Mouse (Mus musculus): ENCODE data around the gene Meltf. TPM values are rescaled to one million over a fixed set of nuclear protein-coding genes. Genes with fewer than 3 reads are reported as not detected.
A peak's percentile ranks its signal among the peaks of the same experiment; 100 is the strongest.
"Not testable (repeated sequence)": the region's sequence is repeated elsewhere in the genome, so short reads cannot be mapped to it uniquely, and the experiment has no call there.

Meltf gene
- polyA plus RNA-seq, 1 experiment from 2014 or later: not detected

- ATAC-seq (ENCODE audit: low FRiP score, low TSS enrichment): no peak
- Histone ChIP-seq H3K4me1 (ENCODE audit: control insufficient read depth, insufficient read depth, low read length) (peaks cover 14% of the 10 kb centered on the region), H3K36me3 (ENCODE audit: control insufficient read depth, insufficient read depth, low read length) (no peaks in the 10 kb centered on the region), H3K9ac (ENCODE audit: low read depth, low read length) (no peak overlapping the region), H3K4me2 (replicated peaks; ENCODE audit: low read depth, low read length) (peak overlapping the region; percentile 49), H3K9me3 (ENCODE audit: control insufficient read depth, low read length) (no peaks in the 10 kb centered on the region), H3K27me3 (ENCODE audit: control insufficient read depth, insufficient read depth, low read length) (peaks cover 34% of the 10 kb centered on the region), H3K4me3 (ENCODE audit: low read length) (peak overlapping the region; percentile 32), H3K27ac (ENCODE audit: low read depth, low read length) (no peak overlapping the region)
- WGBS: 19% methylated on average over 13 of the region's 13 CpGs
Measured at GRCm38 (mm10) chr16:31934550-31935010, 56.0 kb downstream of the Meltf start.

DNA sequence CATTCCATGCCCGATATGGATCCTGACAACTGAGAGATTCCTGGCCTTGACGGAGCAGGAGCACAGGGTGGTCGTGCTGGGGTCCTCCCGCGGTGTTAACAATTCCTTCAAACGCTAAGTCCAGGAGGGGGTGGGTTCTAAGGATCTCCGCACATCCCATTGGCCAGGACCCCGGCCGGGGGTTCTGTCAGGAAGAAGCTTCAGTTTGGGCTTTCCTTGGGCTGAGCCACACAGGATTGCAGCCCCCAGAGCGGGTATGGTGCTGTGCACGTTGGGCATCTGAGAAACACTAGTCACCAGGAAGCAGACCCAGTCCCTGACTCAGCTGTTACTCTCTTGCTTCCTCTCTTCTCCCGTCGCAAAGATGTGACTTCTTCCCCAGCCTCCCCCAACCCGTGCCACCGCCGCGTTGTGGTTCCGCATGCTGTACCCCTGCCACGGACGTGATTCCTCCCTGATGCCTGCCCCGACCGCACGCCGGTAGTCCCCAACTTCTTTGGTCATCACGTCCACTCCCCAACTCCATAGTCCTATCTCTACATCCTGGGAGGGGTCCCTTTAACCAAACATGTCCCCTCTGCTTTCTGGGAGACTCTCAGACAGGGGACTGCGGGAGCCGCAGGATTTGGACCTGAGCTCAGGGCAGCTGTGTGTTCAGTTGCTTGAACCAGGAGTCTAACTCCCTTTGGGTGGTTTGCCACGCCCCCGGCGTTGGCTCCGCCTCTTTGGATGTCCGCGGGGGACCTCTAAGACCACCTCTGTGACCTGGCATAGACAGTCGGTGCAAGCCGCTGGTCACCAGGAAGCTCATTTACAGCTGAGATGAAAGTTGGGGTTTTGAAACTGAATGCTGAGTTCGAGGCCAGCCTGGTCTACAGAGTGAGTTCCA is 56.7 kb downstream of the Meltf start:
- WGBS: 5% methylated on average over 36 of the region's 36 CpGs
- Histone ChIP-seq H3K4me2 (replicated peaks; ENCODE audit: low read depth, low read length) (peak overlapping the region; percentile 49), H3K27me3 (ENCODE audit: control insufficient read depth, insufficient read depth, low read length) (peaks cover 34% of the 10 kb centered on the region), H3K27ac (ENCODE audit: low read depth, low read length) (no peak overlapping the region), H3K36me3 (ENCODE audit: control insufficient read depth, insufficient read depth, low read length) (no peaks in the 10 kb centered on the region), H3K4me1 (ENCODE audit: control insufficient read depth, insufficient read depth, low read length) (peaks cover 14% of the 10 kb centered on the region), H3K4me3 (ENCODE audit: low read length) (peak overlapping the region; percentile 32), H3K9me3 (ENCODE audit: control insufficient read depth, low read length) (no peaks in the 10 kb centered on the region), H3K9ac (ENCODE audit: low read depth, low read length) (peak overlapping the region; percentile 18; the same call in 1 of the 2 replicates)
- no peak for ATAC-seq (ENCODE audit: low FRiP score, low TSS enrichment)

GRCm38 (mm10) chr16:31936568-31936967 is 58.0 kb downstream of the Meltf start:
- Histone ChIP-seq H3K9ac (ENCODE audit: low read depth, low read length) (no peak overlapping the region), H3K27ac (ENCODE audit: low read depth, low read length) (no peak overlapping the region), H3K36me3 (ENCODE audit: control insufficient read depth, insufficient read depth, low read length) (no peaks in the 10 kb centered on the region), H3K9me3 (ENCODE audit: control insufficient read depth, low read length) (no peaks in the 10 kb centered on the region), H3K4me1 (ENCODE audit: control insufficient read depth, insufficient read depth, low read length) (peaks cover 14% of the 10 kb centered on the region), H3K4me2 (replicated peaks; ENCODE audit: low read depth, low read length) (no peak overlapping the region), H3K4me3 (ENCODE audit: low read length) (no peak overlapping the region), H3K27me3 (ENCODE audit: control insufficient read depth, insufficient read depth, low read length) (peaks cover 34% of the 10 kb centered on the region)
- no peak for ATAC-seq (ENCODE audit: low FRiP score, low TSS enrichment)
- 81% methylated on average over 4 of the region's 4 CpGs for WGBS

- H3K9me3 ChIP-seq (ENCODE audit: control insufficient read depth, low read length): no peaks in the 10 kb centered on the region
- no peak for ATAC-seq (ENCODE audit: low FRiP score, low TSS enrichment)
- WGBS: 74% methylated on average over 6 of the region's 6 CpGs
Measured at GRCm38 (mm10) chr16:31938856-31939255, 60.2 kb downstream of the Meltf start.

GRCm38 (mm10) chr16:31940586-31940985 is 62.0 kb downstream of the Meltf start:
- Histone ChIP-seq H3K27me3 (ENCODE audit: control insufficient read depth, insufficient read depth, low read length) (peaks cover 11% of the 10 kb centered on the region), H3K9me3 (ENCODE audit: control insufficient read depth, low read length) (no peaks in the 10 kb centered on the region), H3K4me3 (ENCODE audit: low read length) (no peak overlapping the region), H3K4me2 (replicated peaks; ENCODE audit: low read depth, low read length) (no peak overlapping the region), H3K36me3 (ENCODE audit: control insufficient read depth, insufficient read depth, low read length) (no peaks in the 10 kb centered on the region), H3K27ac (ENCODE audit: low read depth, low read length) (no peak overlapping the region), H3K9ac (ENCODE audit: low read depth, low read length) (no peak overlapping the region), H3K4me1 (ENCODE audit: control insufficient read depth, insufficient read depth, low read length) (no peaks in the 10 kb centered on the region)
- no peak for ATAC-seq (ENCODE audit: low FRiP score, low TSS enrichment)
- 68% methylated on average over 2 of the region's 2 CpGs for WGBS

More at GRCm38 (mm10) chr16:31938856-31939255, 60.2 kb downstream of the Meltf start:
- H3K4me2 ChIP-seq (replicated peaks; ENCODE audit: low read depth, low read length): no peak overlapping the region
- no peaks in the 10 kb centered on the region for H3K36me3 ChIP-seq (ENCODE audit: control insufficient read depth, insufficient read depth, low read length)
- peaks cover 11% of the 10 kb centered on the region for H3K4me1 ChIP-seq (ENCODE audit: control insufficient read depth, insufficient read depth, low read length)
- H3K4me3 ChIP-seq (ENCODE audit: low read length): no peak overlapping the region
- peaks cover 27% of the 10 kb centered on the region for H3K27me3 ChIP-seq (ENCODE audit: control insufficient read depth, insufficient read depth, low read length)
- H3K9ac ChIP-seq (ENCODE audit: low read depth, low read length): no peak overlapping the region
- H3K27ac ChIP-seq (ENCODE audit: low read depth, low read length): no peak overlapping the region

- no peaks in the 10 kb centered on the region for H3K9me3 ChIP-seq (ENCODE audit: control insufficient read depth, low read length)
- no peak overlapping the region for H3K27ac ChIP-seq (ENCODE audit: low read depth, low read length)
- WGBS: 4% methylated on average over 10 of the region's 10 CpGs
- 0 out of 2 replicates have a peak, but pooled peaks cover 3% of the 10 kb centered on the region for H3K36me3 ChIP-seq (ENCODE audit: control insufficient read depth, insufficient read depth, low read length)
- no peak overlapping the region for H3K4me2 ChIP-seq (replicated peaks; ENCODE audit: low read depth, low read length)
- H3K9ac ChIP-seq (ENCODE audit: low read depth, low read length): peak overlapping the region; percentile 18; the same call in 1 of the 2 replicates
- ATAC-seq (ENCODE audit: low FRiP score, low TSS enrichment): peak; percentile 34
- H3K27me3 ChIP-seq (ENCODE audit: control insufficient read depth, insufficient read depth, low read length): no peaks in the 10 kb centered on the region
- no peak overlapping the region for H3K4me3 ChIP-seq (ENCODE audit: low read length)
- peaks cover 10% of the 10 kb centered on the region; the same call in 1 of the 2 replicates for H3K4me1 ChIP-seq (ENCODE audit: control insufficient read depth, insufficient read depth, low read length)
Measured at GRCm38 (mm10) chr16:31943980-31944379, 65.4 kb downstream of the Meltf start.

DNA sequence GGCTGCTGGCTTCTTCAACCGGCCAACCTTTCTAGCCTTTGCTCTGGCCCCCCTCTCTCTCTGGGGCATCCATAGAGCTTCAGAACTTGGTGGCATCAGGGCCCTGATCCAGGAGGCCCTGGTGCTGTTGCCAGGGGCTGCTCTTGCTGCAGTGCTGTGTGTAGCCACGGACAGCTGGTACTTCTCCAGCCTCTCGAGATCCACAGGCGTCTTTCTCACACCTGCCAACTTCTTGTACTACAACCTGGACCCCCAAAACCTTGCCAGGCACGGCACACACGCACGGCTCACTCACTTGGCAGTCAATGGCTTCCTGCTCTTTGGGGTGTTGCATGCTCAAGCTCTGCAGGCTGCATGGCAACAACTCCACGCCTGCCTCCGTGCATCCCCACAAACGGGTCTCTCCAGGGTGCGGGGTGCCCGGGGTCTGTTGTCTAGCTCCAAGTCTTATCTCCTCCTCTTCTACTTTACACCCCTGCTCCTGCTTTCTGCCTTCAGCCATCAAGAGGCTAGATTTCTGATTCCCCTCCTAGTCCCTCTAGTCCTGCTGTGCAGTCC is 66.2 kb downstream of the Meltf start:
- Histone ChIP-seq H3K4me1 (ENCODE audit: control insufficient read depth, insufficient read depth, low read length) (peaks cover 16% of the 10 kb centered on the region), H3K27ac (ENCODE audit: low read depth, low read length) (no peak overlapping the region), H3K9me3 (ENCODE audit: control insufficient read depth, low read length) (no peaks in the 10 kb centered on the region), H3K4me2 (replicated peaks; ENCODE audit: low read depth, low read length) (no peak overlapping the region), H3K4me3 (ENCODE audit: low read length) (no peak overlapping the region), H3K27me3 (ENCODE audit: control insufficient read depth, insufficient read depth, low read length) (no peaks in the 10 kb centered on the region), H3K9ac (ENCODE audit: low read depth, low read length) (no peak overlapping the region), H3K36me3 (ENCODE audit: control insufficient read depth, insufficient read depth, low read length) (0 out of 2 replicates have a peak, but pooled peaks cover 3% of the 10 kb centered on the region)
- WGBS: 91% methylated on average over 12 of the region's 12 CpGs
- no peak for ATAC-seq (ENCODE audit: low FRiP score, low TSS enrichment)

GRCm38 (mm10) chr16:31945372-31945771 is 66.8 kb downstream of the Meltf start:
- Histone ChIP-seq H3K27ac (ENCODE audit: low read depth, low read length) (no peak overlapping the region), H3K4me1 (ENCODE audit: control insufficient read depth, insufficient read depth, low read length) (peaks cover 16% of the 10 kb centered on the region), H3K9me3 (ENCODE audit: control insufficient read depth, low read length) (no peaks in the 10 kb centered on the region), H3K27me3 (ENCODE audit: control insufficient read depth, insufficient read depth, low read length) (no peaks in the 10 kb centered on the region), H3K4me3 (ENCODE audit: low read length) (no peak overlapping the region), H3K4me2 (replicated peaks; ENCODE audit: low read depth, low read length) (no peak overlapping the region), H3K9ac (ENCODE audit: low read depth, low read length) (no peak overlapping the region), H3K36me3 (ENCODE audit: control insufficient read depth, insufficient read depth, low read length) (0 out of 2 replicates have a peak, but pooled peaks cover 3% of the 10 kb centered on the region)
- no peak for ATAC-seq (ENCODE audit: low FRiP score, low TSS enrichment)
- 88% methylated on average over 6 of the region's 6 CpGs for WGBS

DNA sequence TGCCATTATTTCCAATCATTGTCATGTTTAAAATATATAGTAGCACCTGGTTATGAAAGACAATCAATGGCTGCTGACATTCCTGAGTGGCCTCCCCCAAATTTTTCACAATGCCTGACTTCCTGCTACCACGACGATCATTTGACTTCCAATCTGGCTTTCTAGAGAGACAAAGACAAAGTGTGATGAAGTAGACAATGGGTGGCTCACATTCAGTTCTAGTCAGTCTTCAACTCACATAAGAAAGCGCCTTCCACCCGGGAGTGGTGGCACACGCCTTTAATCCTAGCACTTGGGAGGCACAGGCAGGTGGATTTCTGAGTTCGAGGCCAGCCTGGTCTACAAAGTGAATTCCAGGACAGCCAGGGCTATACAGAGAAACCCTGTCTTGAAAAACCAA is 67.4 kb downstream of the Meltf start:
- not testable (repeated sequence) for H3K9ac ChIP-seq (ENCODE audit: low read depth, low read length); H3K36me3 ChIP-seq (ENCODE audit: control insufficient read depth, insufficient read depth, low read length); H3K27ac ChIP-seq (ENCODE audit: low read depth, low read length); H3K4me2 ChIP-seq (replicated peaks; ENCODE audit: low read depth, low read length); ATAC-seq (ENCODE audit: low FRiP score, low TSS enrichment); H3K4me3 ChIP-seq (ENCODE audit: low read length); H3K9me3 ChIP-seq (ENCODE audit: control insufficient read depth, low read length); H3K27me3 ChIP-seq (ENCODE audit: control insufficient read depth, insufficient read depth, low read length)
- peaks cover 16% of the 10 kb centered on the region for H3K4me1 ChIP-seq (ENCODE audit: control insufficient read depth, insufficient read depth, low read length)
- 85% methylated on average over 6 of the region's 6 CpGs for WGBS
